9 mouse cellular contexts compared by ENCODE assay signal in genomic region chr2:67477753-67478152, GRCm38 (mm10). TPM values are rescaled to one million over a fixed set of nuclear protein-coding genes. Genes with fewer than 3 reads are reported as not detected.
DNase-seq lines count a peak whose midpoint lies in the region; ATAC-seq and TF ChIP-seq lines count a peak whose summit lies in the region.
"Had no signal": no experiment of that assay in that cellular context is flagged by ENCODE, and none has a peak within 500 bp of the region (broad histone marks: within the 10 kb centered on the region; RNA-seq: fewer than 3 reads in every experiment).

No protein-coding gene starts in this region.

- H3K4me3 ChIP-seq in liver, adult 2 months (ENCODE audit: insufficient read depth, low read depth, low read length): no peak overlapping the region
- no peak overlapping the region for H3K4me3 ChIP-seq in liver, embryonic 12.5 days

- peak; percentile 9 for DNase-seq in CD4-positive, CD25-positive, alpha-beta regulatory T cell, adult 2 months (ENCODE audit: low read depth, low spot score)
- DNase-seq in liver, adult 2 months (ENCODE audit: extremely low read depth, low read depth, low spot score): peak; percentile 37
- peak; percentile 55 for DNase-seq in brain, adult 2 months (ENCODE audit: low read depth, low spot score)
- peak; percentile 25 to 51 for DNase-seq in frontal cortex, postnatal 36 days (ENCODE audit: low spot score in 2 of 2)
- DNase-seq in left cerebral cortex, postnatal 4 days: peak; percentile 70
- DNase-seq in right cerebral cortex, postnatal 4 days: peak; percentile 74

- H3K4me2 ChIP-seq in liver, embryonic 12.5 days: no peak overlapping the region

- no peak overlapping the region for H3K27ac ChIP-seq in liver, adult 2 months (replicated peaks; ENCODE audit: insufficient read depth, low read depth, low read length)
- no peak overlapping the region for H3K27ac ChIP-seq in liver, embryonic 12.5 days
- H3K27ac ChIP-seq: macrophage had no signal

- intact Hi-C loops in left cerebral cortex, postnatal 4 days (cut with DNase I): loop anchor here (10.0 kb wide), 1 partner anchor 513 kb away; no protein-coding TSS in a partner anchor

- 14% methylated on average over 6 of the region's 6 CpGs for WGBS in liver, adult 2 months
- 12% methylated on average over 6 of the region's 6 CpGs for WGBS in liver, embryonic 12.5 days (ENCODE audit: insufficient replicate concordance)

- no peaks in the 10 kb centered on the region for H3K4me1 ChIP-seq in liver, adult 2 months (ENCODE audit: control insufficient read depth, insufficient read depth, low read length)
- H3K4me1 ChIP-seq in liver, embryonic 12.5 days: no peaks in the 10 kb centered on the region

- TF ChIP-seq CTCF in liver, adult 2 months (IDR thresholded peaks at IDR 0.05; ENCODE audit: low read depth, low read length): no peak

- H3K9me3 ChIP-seq in liver, embryonic 12.5 days (replicated peaks): no peaks in the 10 kb centered on the region

- no peak overlapping the region for H3K9ac ChIP-seq in liver, adult 2 months (ENCODE audit: low read depth, low read length)
- H3K9ac ChIP-seq in liver, embryonic 12.5 days: no peak overlapping the region

- H3K79me2 ChIP-seq in liver, adult 2 months (ENCODE audit: control insufficient read depth, insufficient read depth, low read length): no peaks in the 10 kb centered on the region

- no peak for TF ChIP-seq POLR2A in liver, adult 2 months (IDR thresholded peaks at IDR 0.05; ENCODE audit: extremely low read depth, insufficient read depth, low read length)

- no peaks in the 10 kb centered on the region for H3K27me3 ChIP-seq in liver, adult 2 months (ENCODE audit: control insufficient read depth, insufficient read depth, low read length)
- no peaks in the 10 kb centered on the region for H3K27me3 ChIP-seq in liver, embryonic 12.5 days (replicated peaks)

- no peak for ATAC-seq in CD4-positive, CD25-positive, alpha-beta regulatory T cell, adult 4 months
- no peak for ATAC-seq in liver, embryonic 12.5 days

- no peaks in the 10 kb centered on the region for H3K36me3 ChIP-seq in liver, adult 2 months (ENCODE audit: control insufficient read depth, insufficient read depth, low read length)
- no peaks in the 10 kb centered on the region for H3K36me3 ChIP-seq in liver, embryonic 12.5 days

RNA-seq across cellular contexts. Expression of gene Xirp2, which starts 32.0 kb away (rescaled TPM):
- not detected for polyA plus RNA-seq in CD4-positive, CD25-positive, alpha-beta regulatory T cell, adult 4 months (2017; shearing (Covaris generic))
- 0.55 TPM in 1 of 2 replicates, not detected in the other for total RNA-seq in liver, adult 2 months (2014; rRNA removed)
- not detected in 2 replicates for polyA plus RNA-seq in liver, adult 2 months (2012; rRNA removed)
- polyA plus RNA-seq in liver, embryonic 12.5 days (2016; fragmentation: Nextera tagmentation; extraction: Ambion mirVana): not detected in 2 replicates
- not detected for total RNA-seq in left cerebral cortex, postnatal 4 days (2021)
- polyA plus RNA-seq: macrophage had no signal

RNA-seq across cellular contexts. Expression of gene Gm26727, which starts 44.8 kb away (rescaled TPM):
- polyA plus RNA-seq in CD4-positive, CD25-positive, alpha-beta regulatory T cell, adult 4 months (2017; shearing (Covaris generic)): not detected
- total RNA-seq in liver, adult 2 months (2014; rRNA removed): not detected in 2 replicates
- not detected in 2 replicates for polyA plus RNA-seq in liver, adult 2 months (2012; rRNA removed)
- polyA plus RNA-seq in liver, embryonic 12.5 days (2016; fragmentation: Nextera tagmentation; extraction: Ambion mirVana): not detected in 2 replicates
- total RNA-seq in left cerebral cortex, postnatal 4 days (2021): not detected
- polyA plus RNA-seq: macrophage had no signal

Comparison
In these comparisons a context has a peak if more than half of its experiments do, and no peak if none do; other contexts are left out.
1. DNase-seq: peak in every context shown above with its lines; median percentile 74 in right cerebral cortex, postnatal 4 days; 70 in left cerebral cortex, postnatal 4 days; 55 in brain, adult 2 months; 38 in frontal cortex, postnatal 36 days; 37 in liver, adult 2 months; 9 in CD4-positive, CD25-positive, alpha-beta regulatory T cell, adult 2 months.